Mouse (Mus musculus) stomach, postnatal 0 days (tissue): ENCODE measurements around the gene Tsc22d4.
A peak's percentile ranks its signal among the peaks of the same experiment; 100 is the strongest.

Experiments used
- CTCF ChIP-seq: IDR thresholded peaks from 2 replicates; pipeline ENCODE4 v1.5.1; 2016; ENCODE audit warnings: antibody characterized with exemption, low read depth, mild to moderate bottlenecking, moderate library complexity
- EP300 ChIP-seq: optimal IDR thresholded peaks from 2 replicates; pipeline ENCODE3; 2016; ENCODE audit warnings: antibody characterized with exemption

- TF ChIP-seq CTCF (peak; percentile 92), EP300 (no peak)
These were observed 14.5 kb downstream of the Tsc22d4 start for GRCm38 (mm10) chr5:137759971-137760412.
